Mouse (Mus musculus): ENCODE measurements around the gene Tmem240.
"Not testable (repeated sequence)": the region's sequence is repeated elsewhere in the genome, so short reads cannot be mapped to it uniquely, and the experiment has no call there.

Gene Tmem240

DNA sequence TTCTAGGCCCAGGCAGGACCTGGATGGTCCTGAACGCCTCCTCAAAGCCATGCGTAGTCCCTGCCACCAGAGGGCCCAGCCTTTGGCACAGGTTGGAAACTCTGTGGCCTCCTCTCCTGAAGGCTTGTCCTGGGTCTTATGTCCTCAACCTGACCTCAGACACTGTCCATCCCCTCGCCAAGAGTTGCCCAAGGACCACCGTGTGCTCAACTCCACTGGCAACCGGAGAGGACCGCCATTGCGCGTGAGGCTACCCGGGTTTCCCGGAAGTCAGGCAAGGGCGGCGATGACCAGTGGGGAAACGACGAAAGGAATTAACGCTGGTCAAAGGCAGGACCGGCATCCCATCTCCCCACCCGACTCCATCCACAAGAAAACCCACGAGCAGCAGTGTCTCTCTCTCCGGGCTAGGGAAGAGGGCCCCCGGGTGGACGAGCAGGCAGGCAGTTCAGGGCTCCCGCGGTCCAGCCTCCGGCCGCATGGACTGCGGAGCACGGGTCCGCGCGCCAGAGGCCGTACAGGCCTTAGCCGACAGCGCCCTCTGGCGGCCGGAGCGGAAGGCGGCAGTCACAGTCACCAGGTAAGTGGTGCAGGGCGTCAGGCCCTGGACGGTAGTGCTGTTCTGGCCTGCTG is 35.4 kb downstream of the Tmem240 start:
- DNase-seq (ENCODE audit: low read depth, low spot score), result peak; percentile 81

GRCm38 (mm10) chr4:155770626-155771025 is 36.0 kb downstream of the Tmem240 start:
- DNase-seq (ENCODE audit: low read depth, low spot score), result no peak

DNA sequence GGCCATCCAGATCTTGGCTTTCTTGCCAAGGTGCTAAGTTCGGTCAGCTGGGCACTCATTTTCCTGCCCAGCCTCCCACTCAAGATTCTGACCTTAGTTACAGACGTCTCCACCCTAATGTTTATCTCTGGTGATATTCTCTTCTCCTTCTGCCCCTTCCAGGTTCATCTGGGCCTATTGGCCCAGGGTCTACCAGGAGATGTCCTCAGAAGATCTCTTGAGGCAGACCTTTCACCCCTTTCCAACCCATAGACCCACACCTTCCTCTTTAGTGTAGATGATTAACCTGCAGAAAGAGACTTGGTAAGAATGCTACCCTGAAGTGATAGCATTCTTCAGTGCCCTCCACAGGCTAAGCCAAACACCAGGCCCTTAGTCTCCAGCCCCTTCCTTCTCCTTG is 37.1 kb downstream of the Tmem240 start:
- DNase-seq (ENCODE audit: low read depth, low spot score), result no peak

DNA sequence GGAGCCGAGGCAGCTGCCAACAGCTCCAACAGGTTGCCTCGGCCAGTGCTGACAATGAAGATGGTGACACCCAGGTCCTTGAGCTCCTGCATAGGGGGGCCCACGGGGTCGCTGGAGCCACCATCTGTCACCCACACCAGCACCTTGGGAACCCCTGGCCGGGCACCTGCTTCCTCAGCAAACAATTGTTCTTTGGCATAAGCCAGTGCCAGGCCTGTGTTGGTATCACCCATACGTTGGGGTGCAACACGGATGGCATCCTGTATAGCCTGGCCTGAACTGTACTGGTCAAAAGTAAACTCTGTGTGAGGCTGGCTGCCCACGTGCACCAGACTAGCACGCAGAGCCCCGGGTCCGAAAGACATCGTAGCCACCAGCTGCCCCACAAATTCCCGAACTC is 38.2 kb downstream of the Tmem240 start:
- DNase-seq (ENCODE audit: low read depth, low spot score), result no peak

GRCm38 (mm10) chr4:155773335-155774078 is 38.9 kb downstream of the Tmem240 start:
- no peak for DNase-seq (ENCODE audit: low read depth, low spot score)

- DNase-seq (ENCODE audit: low read depth, low spot score), result peak; percentile 89
Measured at GRCm38 (mm10) chr4:155774280-155774754, 39.7 kb downstream of the Tmem240 start, which contains the start of gene Vwa1. Gene Vwa1, minus strand, starts transcription at chr4:155774698.

DNA sequence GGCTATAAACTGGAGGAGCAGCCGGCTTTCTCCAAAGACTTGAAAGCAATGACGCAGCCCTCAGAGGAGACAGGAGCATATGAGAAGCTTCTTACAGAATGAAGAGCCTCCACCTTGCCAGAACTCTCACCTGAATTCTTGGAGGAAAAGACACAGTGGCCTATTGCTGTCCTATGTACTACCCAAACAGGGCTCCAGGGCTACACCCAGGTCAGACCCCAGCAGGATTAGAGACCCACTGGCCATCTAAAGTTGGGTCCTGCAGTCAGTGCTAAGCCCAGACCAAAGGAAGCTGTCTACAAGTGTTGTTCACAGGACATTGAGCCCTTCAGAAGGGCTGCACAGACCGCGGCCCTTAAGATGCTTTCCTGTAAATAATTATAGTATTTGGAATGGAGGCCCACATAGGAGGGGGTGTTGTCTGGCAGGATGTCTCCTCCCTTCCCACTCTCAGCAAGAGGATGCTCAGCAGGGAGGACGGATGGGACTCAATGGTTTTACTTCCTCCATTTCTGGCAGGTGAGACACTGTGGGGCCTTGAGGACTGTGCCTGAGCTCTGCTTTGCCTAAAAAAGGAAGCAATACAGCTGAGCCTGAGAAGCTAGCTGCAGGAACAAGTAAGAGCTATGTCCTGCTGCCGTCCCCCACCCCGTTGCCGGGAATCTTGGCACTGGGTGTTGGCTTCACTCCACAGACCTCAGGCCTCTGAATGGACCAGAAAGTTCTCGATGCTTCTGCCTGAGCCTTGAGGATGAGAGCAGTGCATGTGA is 40.6 kb downstream of the Tmem240 start:
- peak; percentile 49 for DNase-seq (ENCODE audit: low read depth, low spot score)

DNA sequence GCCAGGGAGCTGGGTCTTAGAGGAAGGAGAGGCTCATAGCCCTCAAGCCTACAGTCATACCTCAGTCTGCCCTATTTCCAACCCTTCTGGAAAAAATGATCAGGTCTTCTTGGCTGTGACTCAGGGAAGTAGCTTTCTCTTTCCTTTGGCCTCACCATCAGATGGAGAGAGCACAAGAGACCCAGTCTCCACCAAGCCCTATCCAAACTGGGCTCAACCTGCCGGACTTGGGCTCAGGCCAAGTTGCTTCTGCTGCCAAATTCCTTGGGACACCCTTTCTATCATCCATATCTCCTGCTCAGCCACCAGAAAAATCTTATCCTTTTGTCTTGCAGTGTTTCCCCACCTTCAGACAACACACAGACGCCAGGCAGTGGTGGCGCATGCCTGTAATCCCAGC is 41.3 kb downstream of the Tmem240 start:
- DNase-seq (ENCODE audit: low read depth, low spot score), result no peak

DNA sequence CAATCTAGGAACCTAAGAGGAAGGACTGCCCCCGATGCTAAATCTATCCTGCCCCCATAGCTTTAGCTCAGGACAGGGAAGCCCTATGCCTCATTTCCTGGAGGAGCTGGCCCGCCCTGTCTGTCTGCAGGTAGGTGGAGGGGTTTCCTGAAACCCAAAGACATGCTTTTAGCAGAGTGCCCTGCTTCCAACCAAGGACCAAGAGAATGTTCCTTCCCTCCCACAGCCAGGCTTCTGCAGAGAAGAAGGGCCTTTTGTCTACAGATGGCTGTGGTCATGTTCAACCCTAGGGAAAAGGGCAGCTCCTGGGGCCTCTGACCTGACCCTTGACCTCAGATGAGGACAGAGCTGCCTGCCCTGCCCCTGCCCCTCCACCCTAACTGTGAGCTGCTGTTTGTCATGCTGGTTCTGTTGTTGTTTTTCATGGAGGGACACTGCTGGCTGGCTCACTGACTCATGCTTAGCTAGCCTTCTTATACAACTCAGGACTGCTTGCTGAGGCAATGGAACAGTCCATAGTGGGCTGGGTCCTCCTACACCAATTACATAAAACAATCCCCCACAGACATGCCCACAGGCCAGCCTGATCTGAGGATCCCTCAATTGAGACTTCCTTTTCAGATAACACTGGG is 42.2 kb downstream of the Tmem240 start:
- no peak for DNase-seq (ENCODE audit: low read depth, low spot score)

DNA sequence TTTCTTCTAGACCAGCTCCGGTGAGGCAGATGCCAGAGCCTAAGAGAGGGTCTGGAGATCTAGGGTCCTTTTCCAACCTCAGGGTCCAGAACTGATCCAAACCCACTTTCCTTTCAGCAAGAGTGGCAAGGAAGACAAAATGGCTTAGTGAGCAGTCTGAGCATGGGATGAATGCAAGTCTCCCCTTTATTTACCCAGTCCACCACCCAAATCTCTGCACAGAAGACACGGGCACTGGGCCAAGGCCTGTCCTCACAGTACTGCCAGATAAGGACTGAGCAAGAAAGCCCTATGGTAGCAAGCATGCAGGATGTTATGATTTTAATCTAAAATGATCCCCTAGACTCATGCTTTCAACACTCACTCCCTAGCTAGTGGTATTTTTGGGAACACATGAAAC is 43.2 kb downstream of the Tmem240 start:
- no peak for DNase-seq (ENCODE audit: low read depth, low spot score)

- no peak for DNase-seq (ENCODE audit: low read depth, low spot score)
Measured at GRCm38 (mm10) chr4:155779498-155779897, 44.9 kb downstream of the Tmem240 start.

GRCm38 (mm10) chr4:155780895-155781294 is 46.3 kb downstream of the Tmem240 start:
- no peak for DNase-seq (ENCODE audit: low read depth, low spot score)

DNA sequence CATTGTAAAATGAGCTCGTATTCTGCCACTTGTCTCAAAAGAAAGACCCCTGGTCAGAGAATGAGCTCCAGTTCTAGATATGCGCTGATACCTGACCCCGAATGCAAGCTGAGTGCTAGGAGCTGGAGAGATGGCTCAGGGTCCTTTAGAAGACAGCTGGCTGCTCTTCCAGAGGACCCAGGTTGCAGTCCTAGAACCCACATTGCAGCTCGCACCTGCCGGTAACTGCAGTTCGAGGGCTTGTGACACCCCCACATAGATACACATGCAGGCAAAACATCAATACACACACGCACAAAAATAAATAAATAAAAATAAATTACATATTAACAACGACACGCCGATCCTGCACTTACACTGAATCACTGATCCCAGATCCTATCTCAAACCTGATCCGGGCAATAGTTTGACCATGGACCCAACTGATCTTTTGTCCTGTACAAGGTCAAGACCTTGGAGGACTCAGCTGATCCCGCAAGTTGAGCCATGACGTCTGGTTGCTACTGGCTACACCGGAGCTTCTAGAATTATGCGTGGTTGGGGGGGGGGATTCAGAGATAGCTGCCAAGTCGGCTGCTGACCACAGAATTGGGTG is 49.0 kb downstream of the Tmem240 start:
- DNase-seq (ENCODE audit: low read depth, low spot score), result peak; percentile 45

GRCm38 (mm10) chr4:155784081-155784701 is 49.6 kb downstream of the Tmem240 start:
- DNase-seq (ENCODE audit: low read depth, low spot score), result peak; percentile 72

GRCm38 (mm10) chr4:155785246-155785645 is 50.6 kb downstream of the Tmem240 start:
- no peak for DNase-seq (ENCODE audit: low read depth, low spot score)

DNA sequence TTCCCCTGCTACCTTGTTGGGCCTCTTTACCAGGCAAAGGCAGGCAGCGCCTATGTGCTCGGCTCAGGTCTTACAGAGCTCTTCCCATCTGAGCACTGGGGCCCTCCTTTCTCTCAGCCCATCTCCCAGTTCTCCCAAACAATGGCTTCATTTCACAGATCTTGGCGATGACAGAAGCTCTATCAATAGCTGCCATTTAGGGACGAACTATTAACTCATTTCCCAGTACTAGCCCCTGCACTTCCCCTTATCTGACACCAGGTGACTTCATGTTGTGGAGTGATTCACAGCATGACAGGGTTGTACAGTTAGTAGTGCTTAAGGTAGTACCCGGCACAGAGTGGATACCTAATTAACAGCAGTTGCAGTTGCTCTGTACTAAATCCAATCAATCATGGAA is 51.2 kb downstream of the Tmem240 start, which contains the start of gene Tmem88b:
TSS of gene Tmem88b (minus strand) at position 56 of the 400 bp plus-strand sequence.
- DNase-seq (ENCODE audit: low read depth, low spot score), result peak; percentile 55

DNA sequence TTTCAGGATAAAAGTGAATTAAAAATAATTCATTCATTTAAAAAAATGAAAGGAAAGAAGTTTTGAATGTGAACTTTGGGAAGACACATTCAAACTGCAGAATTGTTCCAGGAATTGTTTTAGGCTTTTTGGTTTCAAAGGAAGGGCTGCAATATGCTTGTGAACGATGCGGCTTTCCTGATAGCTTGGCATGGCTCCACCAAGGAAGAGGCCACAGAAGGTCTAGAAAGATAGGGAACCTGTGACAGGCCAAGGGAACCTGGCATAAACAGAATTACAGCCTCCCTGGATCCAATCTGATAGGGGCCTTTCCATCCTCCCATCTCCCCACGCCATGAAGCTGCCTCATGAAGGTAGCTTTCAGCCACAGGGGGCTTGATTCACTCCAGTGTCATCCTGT is 53.7 kb downstream of the Tmem240 start:
- DNase-seq (ENCODE audit: low read depth, low spot score), result no peak

- DNase-seq (ENCODE audit: low read depth, low spot score), result not testable (repeated sequence)
Measured at GRCm38 (mm10) chr4:155788833-155789232, 54.2 kb downstream of the Tmem240 start.

DNA sequence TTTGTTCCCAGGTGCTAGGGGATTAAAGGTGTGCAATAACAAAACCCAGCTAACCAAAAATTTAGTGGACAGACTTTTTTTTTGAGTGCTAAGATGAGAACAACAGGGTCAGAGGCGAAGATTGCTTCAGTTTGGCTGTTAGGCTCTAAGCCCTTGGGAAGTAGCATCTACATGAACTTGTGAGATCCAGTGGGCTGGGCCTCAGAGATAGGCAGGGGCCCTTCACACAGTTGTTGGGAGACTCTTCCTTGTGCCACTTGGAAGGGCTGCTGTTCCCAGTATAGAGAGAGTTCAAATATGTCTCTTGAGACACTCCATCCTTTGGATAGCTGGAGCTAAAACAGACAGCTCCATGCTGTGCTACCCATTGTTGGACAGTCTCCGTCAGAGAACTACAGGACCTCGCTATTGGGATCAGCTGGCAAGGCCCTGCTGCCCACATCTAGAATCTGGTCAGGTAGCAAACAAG is 55.5 kb downstream of the Tmem240 start, which contains the start of gene Ankrd65:
TSS of gene Ankrd65 (plus strand) at position 419 of the 469 bp plus-strand sequence.
- DNase-seq (ENCODE audit: low read depth, low spot score), result no peak
